Mouse (Mus musculus) activated CD4-positive, CD25-positive, alpha-beta regulatory T cell, adult 4 months (primary cell): ENCODE results near the gene Thsd4. TPM values are rescaled to one million over a fixed set of nuclear protein-coding genes. Genes with fewer than 3 reads are reported as not detected.

Experiments
- ATAC-seq: one replicate; pipeline ENCODE4 v1.8.0; 2017
- polyA plus RNA-seq, 2 experiments: library from polyadenylated mRNA; unstranded; fragments of 100-300 nt; shearing (Covaris generic); gene quantifications; one replicate each; pipeline ENCODE4 v1.2.1; 2017

Thsd4 gene
- polyA plus RNA-seq, 2 experiments from 2014 or later, result not detected

- ATAC-seq, result no peak
Observed at GRCm38 (mm10) chr9:60373161-60373737, 148.6 kb downstream of the Thsd4 start.

GRCm38 (mm10) chr9:60368516-60368915 is 153.3 kb downstream of the Thsd4 start:
- no peak for ATAC-seq

GRCm38 (mm10) chr9:60367617-60368305 is 154.1 kb downstream of the Thsd4 start:
- ATAC-seq, result no peak

GRCm38 (mm10) chr9:60364166-60364781 is 157.6 kb downstream of the Thsd4 start:
- ATAC-seq, result no peak

- ATAC-seq, result no peak
Observed at GRCm38 (mm10) chr9:60352351-60352750, 169.5 kb downstream of the Thsd4 start.

GRCm38 (mm10) chr9:60351153-60351552 is 170.7 kb downstream of the Thsd4 start:
- no peak for ATAC-seq

GRCm38 (mm10) chr9:60336147-60336546 is 185.7 kb downstream of the Thsd4 start:
- ATAC-seq, result no peak

GRCm38 (mm10) chr9:60335455-60335854 is 186.4 kb downstream of the Thsd4 start:
- no peak for ATAC-seq

GRCm38 (mm10) chr9:60329911-60330310 is 191.9 kb downstream of the Thsd4 start:
- no peak for ATAC-seq

- ATAC-seq, result no peak
Observed at GRCm38 (mm10) chr9:60324716-60325115, 197.1 kb downstream of the Thsd4 start.

GRCm38 (mm10) chr9:60323435-60323834 is 198.4 kb downstream of the Thsd4 start:
- ATAC-seq, result no peak

GRCm38 (mm10) chr9:60317291-60317690 is 204.6 kb downstream of the Thsd4 start:
- ATAC-seq, result no peak

- no peak for ATAC-seq
Observed at GRCm38 (mm10) chr9:60316510-60316909, 205.3 kb downstream of the Thsd4 start.

- no peak for ATAC-seq
Observed at GRCm38 (mm10) chr9:60315533-60315932, 206.3 kb downstream of the Thsd4 start.

- no peak for ATAC-seq
Observed at GRCm38 (mm10) chr9:60313661-60314060, 208.2 kb downstream of the Thsd4 start.

GRCm38 (mm10) chr9:60312670-60313069 is 209.2 kb downstream of the Thsd4 start:
- no peak for ATAC-seq

GRCm38 (mm10) chr9:60311594-60312128 is 210.2 kb downstream of the Thsd4 start:
- no peak for ATAC-seq

GRCm38 (mm10) chr9:60310741-60311317 is 211.0 kb downstream of the Thsd4 start:
- no peak for ATAC-seq

- no peak for ATAC-seq
Observed at GRCm38 (mm10) chr9:60309786-60310711, 211.8 kb downstream of the Thsd4 start.

- no peak for ATAC-seq
Observed at GRCm38 (mm10) chr9:60308182-60308581, 213.7 kb downstream of the Thsd4 start.

- no peak for ATAC-seq
Observed at GRCm38 (mm10) chr9:60307469-60307868, 214.4 kb downstream of the Thsd4 start.

GRCm38 (mm10) chr9:60306241-60306640 is 215.6 kb downstream of the Thsd4 start:
- no peak for ATAC-seq
